Mouse (Mus musculus): ENCODE results near the gene Cops7a. TPM values are rescaled to one million over a fixed set of nuclear protein-coding genes. Genes with fewer than 3 reads are reported as not detected.

Cops7a gene
- polyA plus RNA-seq (2015; fragmentation: Nextera tagmentation; extraction: Ambion mirVana): 178 and 179 TPM in 2 replicates

GRCm38 (mm10) chr6:124965088-124965719, at the start of gene Cops7a:
Gene Cops7a, minus strand, starts transcription at chr6:124965538.
- H3K36me3 ChIP-seq (ENCODE audit: insufficient read depth, low read length): peaks cover 30% of the 10 kb centered on the region

GRCm38 (mm10) chr6:125009181-125010073, 44.1 kb upstream of the Cops7a start:
- H3K36me3 ChIP-seq (ENCODE audit: insufficient read depth, low read length): peaks cover 10% of the 10 kb centered on the region
- H3K4me1 ChIP-seq (ENCODE audit: insufficient read depth, low read length): peaks cover 19% of the 10 kb centered on the region
- no peaks in the 10 kb centered on the region for H3K9me3 ChIP-seq (ENCODE audit: low read length)
- peak overlapping the region; percentile 74 for H3K4me3 ChIP-seq (ENCODE audit: low read length)
- H3K27me3 ChIP-seq (ENCODE audit: insufficient read depth, low read length): no peaks in the 10 kb centered on the region
- peak; percentile 85 for ATAC-seq (ENCODE audit: low FRiP score, low TSS enrichment)
- H3K27ac ChIP-seq (ENCODE audit: low read length): peak overlapping the region; percentile 99
- H3K9ac ChIP-seq (replicated peaks; ENCODE audit: low read length): peak overlapping the region; percentile 99
- H3K4me2 ChIP-seq (replicated peaks; ENCODE audit: low read depth, low read length): peak overlapping the region; percentile 61
- under 1% methylated on average over 52 of the region's 78 CpGs for WGBS

More at GRCm38 (mm10) chr6:124965088-124965719, at the start of gene Cops7a:
- H3K4me2 ChIP-seq (replicated peaks; ENCODE audit: low read depth, low read length): peak within 1 kb of the TSS; percentile 97
- peak; percentile 96 for ATAC-seq (ENCODE audit: low FRiP score, low TSS enrichment)
- WGBS: under 1% methylated on average over 65 of the region's 68 CpGs
- peaks cover 17% of the 10 kb centered on the region; the same call in 1 of the 2 replicates for H3K4me1 ChIP-seq (ENCODE audit: insufficient read depth, low read length)
- no peaks in the 10 kb centered on the region; the same call in 1 of the 2 replicates for H3K9me3 ChIP-seq (ENCODE audit: low read length)
- H3K9ac ChIP-seq (replicated peaks; ENCODE audit: low read length): peak within 1 kb of the TSS; percentile 98
- H3K27ac ChIP-seq (ENCODE audit: low read length): peak within 1 kb of the TSS; percentile 95
- H3K4me3 ChIP-seq (ENCODE audit: low read length): peak within 1 kb of the TSS; percentile 90
- no peaks in the 10 kb centered on the region for H3K27me3 ChIP-seq (ENCODE audit: insufficient read depth, low read length)

GRCm38 (mm10) chr6:125009129-125009180, 43.6 kb upstream of the Cops7a start, which contains the start of gene Zfp384:
Gene Zfp384, plus strand, starts transcription at chr6:125009145.
- peaks cover 10% of the 10 kb centered on the region for H3K36me3 ChIP-seq (ENCODE audit: insufficient read depth, low read length)
- H3K4me3 ChIP-seq (ENCODE audit: low read length): peak within 1 kb of the TSS; percentile 74
- peak within 1 kb of the TSS; percentile 99 for H3K27ac ChIP-seq (ENCODE audit: low read length)
- H3K4me2 ChIP-seq (replicated peaks; ENCODE audit: low read depth, low read length): peak within 1 kb of the TSS; percentile 70
- H3K4me1 ChIP-seq (ENCODE audit: insufficient read depth, low read length): peaks cover 19% of the 10 kb centered on the region
- 0% methylated on average over 2 of the region's 3 CpGs for WGBS
- no peaks in the 10 kb centered on the region for H3K9me3 ChIP-seq (ENCODE audit: low read length)
- peak within 1 kb of the TSS; percentile 99 for H3K9ac ChIP-seq (replicated peaks; ENCODE audit: low read length)
- ATAC-seq (ENCODE audit: low FRiP score, low TSS enrichment): no peak
- H3K27me3 ChIP-seq (ENCODE audit: insufficient read depth, low read length): no peaks in the 10 kb centered on the region

- Histone ChIP-seq H3K4me3 (ENCODE audit: low read length) (peak overlapping the region; percentile 74), H3K9ac (replicated peaks; ENCODE audit: low read length) (peak overlapping the region; percentile 99), H3K27me3 (ENCODE audit: insufficient read depth, low read length) (no peaks in the 10 kb centered on the region), H3K36me3 (ENCODE audit: insufficient read depth, low read length) (peaks cover 10% of the 10 kb centered on the region), H3K4me1 (ENCODE audit: insufficient read depth, low read length) (peaks cover 19% of the 10 kb centered on the region), H3K27ac (ENCODE audit: low read length) (peak overlapping the region; percentile 99), H3K4me2 (replicated peaks; ENCODE audit: low read depth, low read length) (peak overlapping the region; percentile 70), H3K9me3 (ENCODE audit: low read length) (no peaks in the 10 kb centered on the region)
- under 1% methylated on average over 29 of the region's 34 CpGs for WGBS
- peak; percentile 99 for ATAC-seq (ENCODE audit: low FRiP score, low TSS enrichment)
Measured at GRCm38 (mm10) chr6:125008586-125009128, 43.3 kb upstream of the Cops7a start.

- peak overlapping the region; percentile 70 for H3K4me2 ChIP-seq (replicated peaks; ENCODE audit: low read depth, low read length)
- H3K9ac ChIP-seq (replicated peaks; ENCODE audit: low read length): peak overlapping the region; percentile 79
- H3K4me3 ChIP-seq (ENCODE audit: low read length): peak overlapping the region; percentile 74
- H3K27ac ChIP-seq (ENCODE audit: low read length): peak overlapping the region; percentile 99
- peaks cover 19% of the 10 kb centered on the region for H3K4me1 ChIP-seq (ENCODE audit: insufficient read depth, low read length)
- no peaks in the 10 kb centered on the region for H3K27me3 ChIP-seq (ENCODE audit: insufficient read depth, low read length)
- WGBS: 39% methylated on average over 13 of the region's 13 CpGs
- H3K9me3 ChIP-seq (ENCODE audit: low read length): no peaks in the 10 kb centered on the region
- no peak for ATAC-seq (ENCODE audit: low FRiP score, low TSS enrichment)
- H3K36me3 ChIP-seq (ENCODE audit: insufficient read depth, low read length): peaks cover 7% of the 10 kb centered on the region
Measured at GRCm38 (mm10) chr6:125008060-125008459, 42.7 kb upstream of the Cops7a start.

GRCm38 (mm10) chr6:125005086-125005485, 39.7 kb upstream of the Cops7a start:
- ATAC-seq (ENCODE audit: low FRiP score, low TSS enrichment): no peak
- no peak overlapping the region for H3K27ac ChIP-seq (ENCODE audit: low read length)

GRCm38 (mm10) chr6:125003706-125004105, 38.4 kb upstream of the Cops7a start:
- Histone ChIP-seq H3K4me3 (ENCODE audit: low read length) (no peak overlapping the region), H3K27me3 (ENCODE audit: insufficient read depth, low read length) (peaks cover 25% of the 10 kb centered on the region), H3K4me1 (ENCODE audit: insufficient read depth, low read length) (peaks cover 6% of the 10 kb centered on the region), H3K4me2 (replicated peaks; ENCODE audit: low read depth, low read length) (no peak overlapping the region), H3K36me3 (ENCODE audit: insufficient read depth, low read length) (no peaks in the 10 kb centered on the region), H3K9ac (replicated peaks; ENCODE audit: low read length) (no peak overlapping the region), H3K9me3 (ENCODE audit: low read length) (no peaks in the 10 kb centered on the region), H3K27ac (ENCODE audit: low read length) (no peak overlapping the region)
- 29% methylated on average over 3 of the region's 3 CpGs for WGBS
- no peak for ATAC-seq (ENCODE audit: low FRiP score, low TSS enrichment)

More at GRCm38 (mm10) chr6:125005086-125005485, 39.7 kb upstream of the Cops7a start:
- no peak overlapping the region for H3K9ac ChIP-seq (replicated peaks; ENCODE audit: low read length)
- H3K27me3 ChIP-seq (ENCODE audit: insufficient read depth, low read length): peaks cover 12% of the 10 kb centered on the region
- no peak overlapping the region for H3K4me3 ChIP-seq (ENCODE audit: low read length)
- WGBS: 26% methylated on average over 3 of the region's 3 CpGs
- no peaks in the 10 kb centered on the region for H3K9me3 ChIP-seq (ENCODE audit: low read length)
- H3K36me3 ChIP-seq (ENCODE audit: insufficient read depth, low read length): no peaks in the 10 kb centered on the region
- no peak overlapping the region for H3K4me2 ChIP-seq (replicated peaks; ENCODE audit: low read depth, low read length)
- peaks cover 8% of the 10 kb centered on the region for H3K4me1 ChIP-seq (ENCODE audit: insufficient read depth, low read length)

- 33% methylated on average over 10 of the region's 10 CpGs for WGBS
- Histone ChIP-seq H3K36me3 (ENCODE audit: insufficient read depth, low read length) (no peaks in the 10 kb centered on the region), H3K4me3 (ENCODE audit: low read length) (no peak overlapping the region), H3K4me2 (replicated peaks; ENCODE audit: low read depth, low read length) (no peak overlapping the region), H3K27me3 (ENCODE audit: insufficient read depth, low read length) (peaks cover 65% of the 10 kb centered on the region), H3K9me3 (ENCODE audit: low read length) (no peaks in the 10 kb centered on the region), H3K9ac (replicated peaks; ENCODE audit: low read length) (no peak overlapping the region), H3K27ac (ENCODE audit: low read length) (no peak overlapping the region), H3K4me1 (ENCODE audit: insufficient read depth, low read length) (peaks cover 23% of the 10 kb centered on the region)
- no peak for ATAC-seq (ENCODE audit: low FRiP score, low TSS enrichment)
Measured at GRCm38 (mm10) chr6:124999546-124999945, 34.2 kb upstream of the Cops7a start.

- no peak for ATAC-seq (ENCODE audit: low FRiP score, low TSS enrichment)
- no peaks in the 10 kb centered on the region for H3K36me3 ChIP-seq (ENCODE audit: insufficient read depth, low read length)
- no peak overlapping the region for H3K4me2 ChIP-seq (replicated peaks; ENCODE audit: low read depth, low read length)
- H3K9me3 ChIP-seq (ENCODE audit: low read length): no peaks in the 10 kb centered on the region
- H3K27me3 ChIP-seq (ENCODE audit: insufficient read depth, low read length): peaks cover 69% of the 10 kb centered on the region
- no peak overlapping the region for H3K4me3 ChIP-seq (ENCODE audit: low read length)
- no peak overlapping the region for H3K27ac ChIP-seq (ENCODE audit: low read length)
- WGBS: 32% methylated on average over 14 of the region's 14 CpGs
- no peak overlapping the region for H3K9ac ChIP-seq (replicated peaks; ENCODE audit: low read length)
- H3K4me1 ChIP-seq (ENCODE audit: insufficient read depth, low read length): peaks cover 26% of the 10 kb centered on the region
Measured at GRCm38 (mm10) chr6:124999091-124999490, 33.8 kb upstream of the Cops7a start.

- Histone ChIP-seq H3K4me3 (ENCODE audit: low read length) (no peak overlapping the region), H3K9me3 (ENCODE audit: low read length) (no peaks in the 10 kb centered on the region), H3K4me2 (replicated peaks; ENCODE audit: low read depth, low read length) (peak overlapping the region; percentile 100), H3K4me1 (ENCODE audit: insufficient read depth, low read length) (peaks cover 28% of the 10 kb centered on the region), H3K27me3 (ENCODE audit: insufficient read depth, low read length) (peaks cover 73% of the 10 kb centered on the region), H3K27ac (ENCODE audit: low read length) (no peak overlapping the region), H3K36me3 (ENCODE audit: insufficient read depth, low read length) (no peaks in the 10 kb centered on the region), H3K9ac (replicated peaks; ENCODE audit: low read length) (no peak overlapping the region)
- WGBS: 3% methylated on average over 8 of the region's 8 CpGs
- ATAC-seq (ENCODE audit: low FRiP score, low TSS enrichment): no peak
Measured at GRCm38 (mm10) chr6:124998066-124998465, 32.7 kb upstream of the Cops7a start.
